Mouse (Mus musculus): ENCODE measurements around the gene Olfr1458. TPM values are rescaled to one million over a fixed set of nuclear protein-coding genes. Genes with fewer than 3 reads are reported as not detected.

Olfr1458 gene
- polyA plus RNA-seq (2014; fragmentation: Nextera tagmentation; extraction: Ambion mirVana), result not detected in 2 replicates

DNA sequence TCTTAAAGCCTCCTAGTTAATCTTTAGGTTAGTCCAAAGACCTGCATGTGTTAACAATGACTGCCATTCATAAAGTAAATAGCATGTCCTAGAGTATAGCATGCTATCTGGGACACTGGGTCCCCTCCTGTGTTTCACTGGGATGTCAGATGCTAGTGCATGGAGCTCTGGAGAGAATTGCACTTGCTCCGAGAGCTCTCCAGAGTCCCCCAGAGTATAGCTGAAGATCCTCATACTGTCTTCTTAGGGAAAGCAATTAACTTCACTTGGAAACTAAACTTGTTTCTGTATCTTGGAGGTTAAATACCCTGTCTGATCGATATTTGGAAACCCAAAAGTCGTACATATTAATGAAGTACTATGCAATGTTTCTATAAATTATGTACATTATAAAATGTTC is at the start of gene Olfr1458:
Olfr1458 (minus strand) TSS at position 101 of the 400 bp plus-strand sequence.
- 79% methylated on average over 3 of the region's 3 CpGs for WGBS
- Histone ChIP-seq H3K27ac (ENCODE audit: low read depth, low read length) (no peak within 1 kb of the TSS), H3K4me2 (no peak within 1 kb of the TSS), H3K9me3 (ENCODE audit: control insufficient read depth, low read length) (peaks cover 5% of the 10 kb centered on the region; the same call in 1 of the 2 replicates), H3K4me1 (replicated peaks; ENCODE audit: control insufficient read depth, insufficient read depth, low read length) (no peaks in the 10 kb centered on the region), H3K4me3 (ENCODE audit: low read depth, low read length) (no peak within 1 kb of the TSS), H3K36me3 (ENCODE audit: control insufficient read depth, insufficient read depth, low read length) (no peaks in the 10 kb centered on the region), H3K9ac (ENCODE audit: low read depth, low read length) (no peak within 1 kb of the TSS), H3K27me3 (replicated peaks; ENCODE audit: control insufficient read depth, insufficient read depth, low read length) (no peaks in the 10 kb centered on the region)
- ATAC-seq (replicated peaks; ENCODE audit: low FRiP score) (no peak), DNase-seq (ENCODE audit: low spot score) (no peak)

DNA sequence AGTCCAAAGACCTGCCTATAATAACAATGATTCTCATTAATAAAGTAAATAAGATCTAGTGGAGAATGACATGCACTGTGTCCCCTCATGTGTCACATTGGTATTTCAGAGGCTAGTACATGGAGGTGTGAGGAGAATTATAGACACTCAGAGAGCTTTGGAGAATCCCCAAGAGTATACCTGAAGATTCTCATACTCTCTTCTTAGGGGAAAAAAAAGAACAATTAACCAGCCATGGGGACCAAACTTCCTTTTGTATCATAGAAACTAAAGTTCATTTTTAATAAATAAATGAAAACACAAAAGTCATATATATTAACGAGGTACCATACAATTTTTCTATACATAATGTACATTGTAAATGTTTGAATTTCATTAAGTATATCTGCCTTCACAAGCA is 42.9 kb upstream of the Olfr1458 start, which contains the start of gene Olfr1459:
Olfr1459 (minus strand) TSS at position 101 of the 400 bp plus-strand sequence.
- Histone ChIP-seq H3K4me2 (no peak within 1 kb of the TSS), H3K27ac (ENCODE audit: low read depth, low read length) (no peak within 1 kb of the TSS), H3K9ac (ENCODE audit: low read depth, low read length) (no peak within 1 kb of the TSS), H3K9me3 (ENCODE audit: control insufficient read depth, low read length) (0 out of 2 replicates have a peak, but pooled peaks cover 4% of the 10 kb centered on the region), H3K4me3 (ENCODE audit: low read depth, low read length) (no peak within 1 kb of the TSS), H3K4me1 (replicated peaks; ENCODE audit: control insufficient read depth, insufficient read depth, low read length) (no peaks in the 10 kb centered on the region), H3K36me3 (ENCODE audit: control insufficient read depth, insufficient read depth, low read length) (no peaks in the 10 kb centered on the region), H3K27me3 (replicated peaks; ENCODE audit: control insufficient read depth, insufficient read depth, low read length) (no peaks in the 10 kb centered on the region)
- whole genome bisulfite sequencing, result 53% methylated on average over 1 of the region's 1 CpGs
- DNase-seq (ENCODE audit: low spot score) (no peak), ATAC-seq (replicated peaks; ENCODE audit: low FRiP score) (no peak)

DNA sequence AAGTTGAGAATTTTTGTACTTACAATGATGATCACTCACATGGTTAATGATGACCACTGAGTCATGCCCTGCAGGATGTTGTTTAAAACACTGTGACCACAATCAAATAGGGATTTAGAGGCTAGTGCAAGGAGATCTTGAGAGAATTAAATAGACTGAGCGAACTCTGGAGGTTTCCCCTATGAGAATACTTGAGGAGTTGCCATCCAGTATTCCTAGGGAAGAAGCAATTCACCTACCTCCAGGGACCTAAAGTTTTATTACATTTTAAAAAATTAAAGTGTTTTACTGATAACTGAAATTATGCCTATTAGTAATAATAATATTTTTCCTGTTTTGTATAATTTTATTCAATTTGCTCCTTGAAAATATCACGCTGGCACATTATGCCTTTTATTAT is 8.8 kb downstream of the Olfr1458 start, which contains the start of gene Olfr1457:
Olfr1457 (minus strand) TSS at position 101 of the 400 bp plus-strand sequence.
- DNase-seq (ENCODE audit: low spot score) (no peak), ATAC-seq (replicated peaks; ENCODE audit: low FRiP score) (no peak)
- H3K4me3 ChIP-seq (ENCODE audit: low read depth, low read length), result no peak within 1 kb of the TSS
- H3K9ac ChIP-seq (ENCODE audit: low read depth, low read length), result no peak within 1 kb of the TSS
- H3K27me3 ChIP-seq (replicated peaks; ENCODE audit: control insufficient read depth, insufficient read depth, low read length), result no peaks in the 10 kb centered on the region
- no peaks in the 10 kb centered on the region for H3K36me3 ChIP-seq (ENCODE audit: control insufficient read depth, insufficient read depth, low read length)
- H3K4me2 ChIP-seq, result no peak within 1 kb of the TSS
- H3K27ac ChIP-seq (ENCODE audit: low read depth, low read length), result no peak within 1 kb of the TSS
- no peaks in the 10 kb centered on the region for H3K9me3 ChIP-seq (ENCODE audit: control insufficient read depth, low read length)
- H3K4me1 ChIP-seq (replicated peaks; ENCODE audit: control insufficient read depth, insufficient read depth, low read length), result no peaks in the 10 kb centered on the region
- 64% methylated on average over 2 of the region's 2 CpGs for WGBS

DNA sequence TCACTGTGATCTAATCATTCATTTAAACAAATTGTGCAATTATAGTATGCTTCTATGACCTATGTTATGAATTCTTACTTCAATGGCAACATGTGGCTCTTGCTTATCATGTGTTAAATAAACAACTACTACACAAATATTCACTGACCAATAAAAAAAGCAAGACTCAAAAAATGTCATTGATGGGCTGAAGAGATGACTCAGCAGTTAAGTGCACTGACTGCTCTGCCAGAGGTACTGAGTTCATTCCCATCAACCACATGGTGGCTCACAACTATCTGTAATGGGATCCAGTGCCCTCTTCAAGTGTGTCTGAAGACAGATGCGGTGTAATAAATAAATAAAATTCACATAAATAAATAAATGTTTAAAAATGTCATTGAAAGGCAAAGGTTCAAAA is 12.7 kb downstream of the Olfr1458 start:
- no peaks in the 10 kb centered on the region for H3K4me1 ChIP-seq (replicated peaks; ENCODE audit: control insufficient read depth, insufficient read depth, low read length)
- no peak overlapping the region for H3K4me3 ChIP-seq (ENCODE audit: low read depth, low read length)
- ATAC-seq (replicated peaks; ENCODE audit: low FRiP score) (no peak), DNase-seq (ENCODE audit: low spot score) (no peak)
- WGBS, result 92% methylated on average over 1 of the region's 1 CpGs
- no peaks in the 10 kb centered on the region for H3K9me3 ChIP-seq (ENCODE audit: control insufficient read depth, low read length)
- no peak overlapping the region for H3K9ac ChIP-seq (ENCODE audit: low read depth, low read length)
- H3K4me2 ChIP-seq, result no peak overlapping the region
- no peaks in the 10 kb centered on the region for H3K27me3 ChIP-seq (replicated peaks; ENCODE audit: control insufficient read depth, insufficient read depth, low read length)
- H3K27ac ChIP-seq (ENCODE audit: low read depth, low read length), result no peak overlapping the region
- H3K36me3 ChIP-seq (ENCODE audit: control insufficient read depth, insufficient read depth, low read length), result no peaks in the 10 kb centered on the region

DNA sequence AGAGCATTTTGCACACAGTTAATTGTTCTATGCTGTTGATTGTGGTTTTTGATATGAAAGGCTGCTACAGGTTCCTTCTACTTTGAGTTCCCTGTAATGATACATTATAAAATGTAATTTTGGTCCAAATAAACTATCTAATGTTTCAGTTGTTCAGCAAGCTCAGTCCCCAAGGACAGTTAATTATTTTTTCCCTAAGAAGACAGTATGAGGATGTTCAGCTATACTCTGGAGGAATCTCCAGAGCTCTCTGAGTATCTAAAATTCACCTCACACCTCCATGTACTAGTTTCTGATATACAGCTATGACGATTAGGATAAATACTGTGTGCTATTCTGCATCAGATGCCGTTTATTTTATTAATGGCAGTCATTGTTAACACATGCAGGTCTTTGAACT is 46.3 kb downstream of the Olfr1458 start, which contains the start of gene Olfr1454:
Olfr1454 (plus strand) TSS at position 301 of the 400 bp plus-strand sequence.
- Histone ChIP-seq H3K36me3 (ENCODE audit: control insufficient read depth, insufficient read depth, low read length) (no peaks in the 10 kb centered on the region), H3K9ac (ENCODE audit: low read depth, low read length) (no peak within 1 kb of the TSS), H3K9me3 (ENCODE audit: control insufficient read depth, low read length) (0 out of 2 replicates have a peak, but pooled peaks cover under 1% of the 10 kb centered on the region), H3K4me3 (ENCODE audit: low read depth, low read length) (no peak within 1 kb of the TSS), H3K4me1 (replicated peaks; ENCODE audit: control insufficient read depth, insufficient read depth, low read length) (no peaks in the 10 kb centered on the region), H3K27me3 (replicated peaks; ENCODE audit: control insufficient read depth, insufficient read depth, low read length) (no peaks in the 10 kb centered on the region), H3K27ac (ENCODE audit: low read depth, low read length) (no peak within 1 kb of the TSS), H3K4me2 (no peak within 1 kb of the TSS)
- 62% methylated on average over 2 of the region's 2 CpGs for WGBS
- ATAC-seq (replicated peaks; ENCODE audit: low FRiP score), result no peak
- DNase-seq (ENCODE audit: low spot score), result no peak

Other genes with a start within 250 kb of the Olfr1458 start
- not detected in 2 replicates for gene Olfr1444, start 249.5 kb downstream of the Olfr1458 start, polyA plus RNA-seq (2014; fragmentation: Nextera tagmentation; extraction: Ambion mirVana)
- not detected in 2 replicates for gene Olfr1445, start 222.9 kb downstream of the Olfr1458 start, polyA plus RNA-seq (2014; fragmentation: Nextera tagmentation; extraction: Ambion mirVana)
- not detected in 2 replicates for gene Olfr1446, start 213.3 kb downstream of the Olfr1458 start, polyA plus RNA-seq (2014; fragmentation: Nextera tagmentation; extraction: Ambion mirVana)
- gene Olfr1447, start 203.0 kb downstream of the Olfr1458 start, polyA plus RNA-seq (2014; fragmentation: Nextera tagmentation; extraction: Ambion mirVana), result not detected in 2 replicates
- gene Olfr1448, start 182.4 kb downstream of the Olfr1458 start, polyA plus RNA-seq (2014; fragmentation: Nextera tagmentation; extraction: Ambion mirVana), result not detected in 2 replicates
- not detected in 2 replicates for gene Olfr1449, start 175.9 kb downstream of the Olfr1458 start, polyA plus RNA-seq (2014; fragmentation: Nextera tagmentation; extraction: Ambion mirVana)
- not detected in 2 replicates for gene Olfr1450, start 156.5 kb downstream of the Olfr1458 start, polyA plus RNA-seq (2014; fragmentation: Nextera tagmentation; extraction: Ambion mirVana)
- gene Olfr1451, start 111.8 kb downstream of the Olfr1458 start, polyA plus RNA-seq (2014; fragmentation: Nextera tagmentation; extraction: Ambion mirVana), result not detected in 2 replicates
- not detected in 2 replicates for gene Olfr1453, start 78.4 kb downstream of the Olfr1458 start, polyA plus RNA-seq (2014; fragmentation: Nextera tagmentation; extraction: Ambion mirVana)
- not detected in 2 replicates for gene Olfr1454, start 46.2 kb downstream of the Olfr1458 start, polyA plus RNA-seq (2014; fragmentation: Nextera tagmentation; extraction: Ambion mirVana)
- not detected in 2 replicates for gene Olfr1457, start 8.9 kb downstream of the Olfr1458 start, polyA plus RNA-seq (2014; fragmentation: Nextera tagmentation; extraction: Ambion mirVana)
- gene Olfr1459, start 42.8 kb upstream of the Olfr1458 start, polyA plus RNA-seq (2014; fragmentation: Nextera tagmentation; extraction: Ambion mirVana), result not detected in 2 replicates
- not detected in 2 replicates for gene Olfr1461, start 56.2 kb upstream of the Olfr1458 start, polyA plus RNA-seq (2014; fragmentation: Nextera tagmentation; extraction: Ambion mirVana)
- not detected in 2 replicates for gene Olfr1462, start 79.0 kb upstream of the Olfr1458 start, polyA plus RNA-seq (2014; fragmentation: Nextera tagmentation; extraction: Ambion mirVana)
- not detected in 2 replicates for gene Olfr1463, start 124.6 kb upstream of the Olfr1458 start, polyA plus RNA-seq (2014; fragmentation: Nextera tagmentation; extraction: Ambion mirVana)
- gene Olfr1465, start 208.8 kb upstream of the Olfr1458 start, polyA plus RNA-seq (2014; fragmentation: Nextera tagmentation; extraction: Ambion mirVana), result not detected in 2 replicates
- gene Olfr1466, start 232.1 kb upstream of the Olfr1458 start, polyA plus RNA-seq (2014; fragmentation: Nextera tagmentation; extraction: Ambion mirVana), result not detected in 2 replicates

All from liver, embryonic 11.5 days (tissue).